Mouse (Mus musculus) olfactory bulb, adult 2 months (tissue): ENCODE measurements at regions not wholly inside any gene's neighbourhood (a gene's known extent, or its start where the extent isn't known, plus 50 kb on each side); places are given as distances from the start of the nearest gene placed in this dataset.

Source experiments
- CTCF ChIP-seq: fragments of 200-500 bp; IDR thresholded peaks from 2 replicates; pipeline ENCODE4 v1.5.1; 2012; ENCODE audit warnings: low read depth, mild to moderate bottlenecking, low read length, moderate library complexity; ENCODE audit not compliant: insufficient read depth
- POLR2A ChIP-seq: fragments of 200-500 bp; IDR thresholded peaks from 2 replicates; pipeline ENCODE4 v1.6.1; 2012; ENCODE audit warnings: mild to moderate bottlenecking, low read depth, low read length, moderate library complexity; ENCODE audit not compliant: insufficient read depth

DNA sequence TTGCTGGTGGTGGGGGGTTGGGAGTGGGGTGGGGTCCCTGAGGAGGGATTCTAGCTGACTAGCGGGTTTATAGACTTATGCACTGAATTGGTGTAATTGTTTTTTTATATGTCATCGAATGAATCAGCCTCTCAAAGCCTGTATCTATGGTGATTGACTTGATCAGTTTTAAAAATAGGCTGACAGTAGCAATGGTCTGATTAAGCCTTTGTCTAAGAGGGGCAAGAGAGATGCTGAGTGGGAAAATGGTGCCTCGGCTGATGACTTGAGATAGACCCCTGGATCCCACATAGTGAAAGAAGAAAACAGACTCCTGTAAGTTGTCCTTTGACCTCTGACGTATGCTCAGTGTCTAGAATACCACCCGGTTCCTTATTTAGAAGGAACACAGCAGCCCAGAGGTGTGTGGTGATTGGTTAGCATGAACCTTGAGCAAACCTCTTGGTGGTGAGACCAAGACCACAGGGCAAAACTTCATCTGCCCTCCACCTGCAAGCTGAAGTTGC lies 312.7 kb upstream of the Klf3 start:
- TF ChIP-seq POLR2A = no peak
- TF ChIP-seq CTCF = no peak
